Mouse (Mus musculus) lung, adult 2 months (tissue): Measurements from ENCODE around the gene Hyal2. TPM values are rescaled to one million over a fixed set of nuclear protein-coding genes. Genes with fewer than 3 reads are reported as not detected.
A peak's percentile ranks its signal among the peaks of the same experiment; 100 is the strongest.
"Not testable (repeated sequence)": the region's sequence is repeated elsewhere in the genome, so short reads cannot be mapped to it uniquely, and the experiment has no call there.

Experiments used
- DNase-seq: peaks from one replicate; pipeline ENCODE4 v3.0.0; 2022
- H3K4me1 ChIP-seq: fragments of 200-500 bp; 2 replicates; pipeline ENCODE4 v1.6.1; 2011; ENCODE audit warnings: low read length; ENCODE audit not compliant: control insufficient read depth, insufficient read depth
- H3K4me3 ChIP-seq: fragments of 200-500 bp; replicated peaks from 2 replicates; pipeline ENCODE3; 2011; ENCODE audit warnings: low read depth, mild to moderate bottlenecking, control low read depth, low read length; ENCODE audit errors: extremely low read depth
- CTCF ChIP-seq: fragments of 200-500 bp; IDR thresholded peaks from 2 replicates; pipeline ENCODE4 v1.5.1; 2011; ENCODE audit warnings: mild to moderate bottlenecking, low read length, control low read depth; ENCODE audit not compliant: insufficient read depth
- POLR2A ChIP-seq: fragments of 200-500 bp; IDR thresholded peaks from 2 replicates; pipeline ENCODE4 v1.6.1; 2011; ENCODE audit warnings: low read depth, mild to moderate bottlenecking, control low read depth, low read length, borderline replicate concordance; ENCODE audit errors: extremely low read depth
- WGBS: fragments of 180-500 bp; shearing (Covaris S2); methylation state at CpG from one replicate; pipeline ENCODE4 v1.1.7; 2018; 5-methylcytosine and 5-hydroxymethylcytosine counted together
- polyA plus RNA-seq: library from polyadenylated mRNA; depleted of rRNA; stranded (reverse); fragments of >200 nt; gene quantifications from 2 replicates; pipeline ENCODE4 v1.2.3, GENCODE M21; 2012

Hyal2 gene
- polyA plus RNA-seq, 1 experiment = 235 TPM

- peak; percentile 51; the same call in 1 of the 2 replicates for TF ChIP-seq POLR2A
- no peak for TF ChIP-seq CTCF
- Histone ChIP-seq H3K4me1 (peaks cover 17% of the 10 kb centered on the region), H3K4me3 (peak overlapping the region; percentile 76)
- DNase-seq = peak; percentile 48
- WGBS = 38% methylated on average over 3 of the region's 3 CpGs
Observed at GRCm38 (mm10) chr9:107566855-107567254, 890 bp upstream of the Hyal2 start.

- Histone ChIP-seq H3K4me3 (peak overlapping the region; percentile 91), H3K4me1 (peaks cover 20% of the 10 kb centered on the region)
- under 1% methylated on average over 41 of the region's 41 CpGs for WGBS
- peak; percentile 85 for DNase-seq
- TF ChIP-seq CTCF = no peak
- TF ChIP-seq POLR2A = no peak; the same call in 1 of the 2 replicates
Observed at GRCm38 (mm10) chr9:107568331-107569261, 851 bp downstream of the Hyal2 start.

GRCm38 (mm10) chr9:107569270-107569669 is 1.5 kb downstream of the Hyal2 start:
- DNase-seq = no peak
- WGBS = under 1% methylated on average over 23 of the region's 23 CpGs
- H3K4me1 ChIP-seq = peaks cover 16% of the 10 kb centered on the region
- peak overlapping the region; percentile 91 for H3K4me3 ChIP-seq
- TF ChIP-seq CTCF = no peak

- H3K4me3 ChIP-seq = peak overlapping the region; percentile 91
- peaks cover 14% of the 10 kb centered on the region for H3K4me1 ChIP-seq
- DNase-seq = no peak
- 29% methylated on average over 13 of the region's 13 CpGs for WGBS
- TF ChIP-seq CTCF (no peak), POLR2A (peak; percentile 28; the same call in 1 of the 2 replicates)
Observed at GRCm38 (mm10) chr9:107570016-107570415, 2.3 kb downstream of the Hyal2 start.

GRCm38 (mm10) chr9:107570845-107571244 is 3.1 kb downstream of the Hyal2 start:
- Histone ChIP-seq H3K4me1 (peaks cover 14% of the 10 kb centered on the region), H3K4me3 (peak overlapping the region; percentile 91)
- TF ChIP-seq POLR2A (peak; percentile 47; the same call in 1 of the 2 replicates), CTCF (no peak)
- 54% methylated on average over 21 of the region's 21 CpGs for WGBS
- DNase-seq = no peak

- DNase-seq = no peak
- H3K4me3 ChIP-seq = peak overlapping the region; percentile 91
- H3K4me1 ChIP-seq = peaks cover 18% of the 10 kb centered on the region
- 74% methylated on average over 22 of the region's 22 CpGs for WGBS
- TF ChIP-seq POLR2A (no peak; the same call in 1 of the 2 replicates), CTCF (no peak)
Observed at GRCm38 (mm10) chr9:107571534-107572326, 4.0 kb downstream of the Hyal2 start.

GRCm38 (mm10) chr9:107572327-107572662 is 4.5 kb downstream of the Hyal2 start:
- 93% methylated on average over 2 of the region's 2 CpGs for WGBS
- H3K4me1 ChIP-seq = peaks cover 18% of the 10 kb centered on the region
- H3K4me3 ChIP-seq = no peak overlapping the region
- no peak for DNase-seq
- no peak for TF ChIP-seq POLR2A
- TF ChIP-seq CTCF = no peak

- H3K4me1 ChIP-seq = peaks cover 24% of the 10 kb centered on the region
- not testable (repeated sequence) for DNase-seq, H3K4me3 ChIP-seq
- 90% methylated on average over 6 of the region's 6 CpGs for WGBS
Observed at GRCm38 (mm10) chr9:107573774-107574173, 6.0 kb downstream of the Hyal2 start.

DNA sequence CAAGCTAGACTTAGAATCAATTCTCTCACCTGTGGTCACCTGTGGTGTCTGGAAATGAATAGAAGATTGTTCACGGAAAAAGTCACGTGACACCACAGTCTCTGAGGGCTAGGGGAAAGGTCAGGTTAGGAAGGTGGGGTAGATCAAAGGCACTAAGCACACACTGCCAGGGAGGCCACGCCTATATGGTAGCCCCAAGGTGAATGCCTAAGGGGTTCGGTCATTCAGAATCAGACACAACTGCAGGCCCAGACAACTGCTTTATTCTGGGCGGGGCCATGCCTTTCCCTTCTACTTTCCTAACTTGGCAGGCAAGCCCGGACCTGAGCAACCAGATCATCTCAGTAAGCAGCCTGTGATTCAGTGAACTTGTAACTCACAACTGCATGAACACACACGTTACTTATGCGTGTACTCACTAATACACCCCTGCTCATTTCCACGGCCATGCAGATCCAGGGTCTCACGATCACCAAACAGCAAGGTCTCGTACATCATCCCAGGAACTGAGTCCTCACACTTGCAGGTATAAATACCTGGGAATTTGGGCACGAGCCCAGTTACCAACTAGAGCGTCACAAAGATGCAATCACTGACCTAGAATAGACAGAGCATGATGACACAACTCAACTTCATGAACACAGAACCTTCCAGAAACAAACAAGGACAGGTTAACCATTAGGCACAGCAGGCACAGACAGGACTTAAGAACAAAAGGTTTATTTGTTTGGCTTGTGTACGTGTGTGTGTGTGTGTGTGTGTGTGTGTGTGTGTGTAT is 8.0 kb downstream of the Hyal2 start:
- Histone ChIP-seq H3K4me1 (peaks cover 17% of the 10 kb centered on the region), H3K4me3 (no peak overlapping the region)
- no peak for TF ChIP-seq CTCF
- TF ChIP-seq POLR2A = no peak
- WGBS = 64% methylated on average over 14 of the region's 14 CpGs
- no peak for DNase-seq
